Mouse (Mus musculus) brown adipose tissue, adult 24 weeks (tissue): Measurements from ENCODE around the gene Aptx. TPM values are rescaled to one million over a fixed set of nuclear protein-coding genes. Genes with fewer than 3 reads are reported as not detected.

ENCODE experiments used
- polyA plus RNA-seq: library from polyadenylated mRNA; stranded (reverse); fragments of >200 nt; gene quantifications from 2 replicates; pipeline ENCODE4 v1.2.4, GENCODE M21; 2012; ENCODE audit not compliant: missing spikeins, insufficient read depth, insufficient read length

Gene Aptx
- polyA plus RNA-seq, 1 experiment, result 23.2 TPM

Other genes starting within 250 kb of the Aptx start
- gene Tmem215, start 231.0 kb downstream of the Aptx start, polyA plus RNA-seq, result not detected in 2 replicates
- 160 and 462 TPM in 2 replicates for gene Dnaja1, start 19.0 kb upstream of the Aptx start, polyA plus RNA-seq
- 35.8 and 42.9 TPM in 2 replicates for gene Smu1, start 54.7 kb upstream of the Aptx start, polyA plus RNA-seq
- gene B4galt1, start 150.8 kb upstream of the Aptx start, polyA plus RNA-seq, result 33.0 and 33.8 TPM in 2 replicates
- gene Spink4, start 216.9 kb upstream of the Aptx start, polyA plus RNA-seq, result not detected in 2 replicates
- gene Bag1, start 245.1 kb upstream of the Aptx start, polyA plus RNA-seq, result 295 and 387 TPM in 2 replicates
- gene Chmp5, start 245.2 kb upstream of the Aptx start, polyA plus RNA-seq, result 106 and 109 TPM in 2 replicates